Mouse (Mus musculus) ovary, adult 18-20 months (tissue): Measurements from ENCODE around the gene Bmpr2.

Experiments used
- DNase-seq: peaks from one replicate; pipeline ENCODE4 v3.0.0; 2022; ENCODE audit warnings: low spot score, mixed read lengths

The Bmpr2 gene

GRCm38 (mm10) chr1:59901082-59901876 is 138.1 kb downstream of the Bmpr2 start:
- DNase-seq: no peak

GRCm38 (mm10) chr1:59902634-59903033 is 139.4 kb downstream of the Bmpr2 start:
- DNase-seq: no peak

- DNase-seq: no peak
These were observed 141.6 kb downstream of the Bmpr2 start for GRCm38 (mm10) chr1:59904630-59905295.

- no peak for DNase-seq
These were observed 142.7 kb downstream of the Bmpr2 start for GRCm38 (mm10) chr1:59905916-59906315.

- DNase-seq: no peak
These were observed 143.8 kb downstream of the Bmpr2 start for GRCm38 (mm10) chr1:59906819-59907521.

GRCm38 (mm10) chr1:59907700-59908099 is 144.5 kb downstream of the Bmpr2 start:
- no peak for DNase-seq

GRCm38 (mm10) chr1:59910941-59911340 is 147.7 kb downstream of the Bmpr2 start:
- no peak for DNase-seq

GRCm38 (mm10) chr1:59912413-59913157 is 149.4 kb downstream of the Bmpr2 start, which contains the start of gene Fam117b:
Gene Fam117b (plus strand): TSS chr1:59913006.
- DNase-seq: peak; percentile 95

- DNase-seq: no peak
These were observed 150.1 kb downstream of the Bmpr2 start for GRCm38 (mm10) chr1:59913195-59913868.

GRCm38 (mm10) chr1:59913869-59914225 is 150.6 kb downstream of the Bmpr2 start:
- no peak for DNase-seq

- DNase-seq: no peak
These were observed 151.6 kb downstream of the Bmpr2 start for GRCm38 (mm10) chr1:59914799-59915198.

GRCm38 (mm10) chr1:59915843-59916610 is 152.8 kb downstream of the Bmpr2 start:
- DNase-seq: no peak

- DNase-seq: no peak
These were observed 154.2 kb downstream of the Bmpr2 start for GRCm38 (mm10) chr1:59917401-59917800.

- DNase-seq: no peak
These were observed 154.9 kb downstream of the Bmpr2 start for GRCm38 (mm10) chr1:59918075-59918474.

- DNase-seq: no peak
These were observed 160.0 kb downstream of the Bmpr2 start for GRCm38 (mm10) chr1:59923201-59923600.

GRCm38 (mm10) chr1:59923673-59924072 is 160.5 kb downstream of the Bmpr2 start:
- no peak for DNase-seq

GRCm38 (mm10) chr1:59924411-59924810 is 161.2 kb downstream of the Bmpr2 start:
- no peak for DNase-seq

GRCm38 (mm10) chr1:59926021-59926672 is 162.9 kb downstream of the Bmpr2 start:
- DNase-seq: no peak

- DNase-seq: no peak
These were observed 164.0 kb downstream of the Bmpr2 start for GRCm38 (mm10) chr1:59927131-59927680.
